In the genomic region with DNA sequence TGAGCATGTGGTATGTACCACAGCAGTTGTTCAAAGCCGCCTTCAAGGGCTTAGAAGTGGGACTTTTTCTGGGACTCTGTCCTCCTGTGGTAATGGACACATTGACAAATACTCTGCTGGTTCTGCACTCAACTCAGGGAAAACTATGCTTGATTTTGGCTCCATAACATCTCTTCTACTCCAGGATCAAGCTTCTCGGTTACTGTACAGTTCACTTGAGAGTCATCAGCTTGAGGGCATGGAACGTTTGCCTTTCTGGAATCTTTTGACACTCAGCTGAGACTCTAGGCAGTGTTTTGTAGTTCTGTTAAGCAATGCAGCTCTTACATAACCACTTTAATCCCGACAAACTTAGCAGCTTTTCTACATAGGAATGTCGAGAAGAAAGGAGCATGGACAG, we compare ENCODE assay signal across 14 mouse cellular contexts. TPM values are rescaled to one million over a fixed set of nuclear protein-coding genes. Genes with fewer than 3 reads are reported as not detected.
DNase-seq lines count a peak whose midpoint lies in the region; ATAC-seq and TF ChIP-seq lines count a peak whose summit lies in the region.
"Had no signal": no experiment of that assay in that cellular context is flagged by ENCODE, and none has a peak within 500 bp of the region (broad histone marks: within the 10 kb centered on the region; RNA-seq: fewer than 3 reads in every experiment).

No protein-coding gene starts in this region.

- no peak for ATAC-seq in kidney, embryonic 15.5 days (replicated peaks; ENCODE audit: low FRiP score)
- ATAC-seq: forebrain, postnatal 0 days had no signal

- H3K36me3 ChIP-seq in kidney, embryonic 15.5 days, result no peaks in the 10 kb centered on the region
- H3K36me3 ChIP-seq: G1E; limb, embryonic 10.5 days; midbrain, embryonic 12.5 days had no signal

- H3K9me3 ChIP-seq in kidney, embryonic 15.5 days (replicated peaks), result no peaks in the 10 kb centered on the region
- H3K9me3 ChIP-seq: G1E; limb, embryonic 10.5 days; midbrain, embryonic 12.5 days had no signal

- H3K27ac ChIP-seq in cerebellum, adult 2 months (ENCODE audit: insufficient read depth, low read length), result peak overlapping the region; percentile 76; the same call in 1 of the 2 replicates
- H3K27ac ChIP-seq in kidney, embryonic 15.5 days, result no peak overlapping the region
- H3K27ac ChIP-seq: limb, embryonic 10.5 days; midbrain, embryonic 12.5 days had no signal

- TF ChIP-seq POLR2A in cerebellum, adult 2 months (IDR thresholded peaks at IDR 0.05; ENCODE audit: borderline replicate concordance, insufficient read depth, low read length), result no peak

- H3K27me3 ChIP-seq in cerebellum, adult 2 months (ENCODE audit: control insufficient read depth, insufficient read depth, low read length), result no peaks in the 10 kb centered on the region
- H3K27me3 ChIP-seq in kidney, embryonic 15.5 days, result no peaks in the 10 kb centered on the region
- H3K27me3 ChIP-seq: midbrain, embryonic 12.5 days had no signal

- H3K9ac ChIP-seq in kidney, embryonic 15.5 days, result no peak overlapping the region
- H3K9ac ChIP-seq: forebrain, postnatal 0 days; lung, embryonic 14.5 days; midbrain, embryonic 12.5 days had no signal

- H3K4me2 ChIP-seq in kidney, embryonic 15.5 days, result no peak overlapping the region
- H3K4me2 ChIP-seq: lung, embryonic 14.5 days; midbrain, embryonic 12.5 days had no signal

- peak; percentile 22 to 23 for DNase-seq in cerebellum, adult 2 months
- no peak for DNase-seq in cerebellum, adult 9-10 months
- DNase-seq in kidney, adult 9 months, result peak; percentile 60
- peak; percentile 5 for DNase-seq in ZHBTc4 (ENCODE audit: low read depth, low spot score)
- DNase-seq in lung, postnatal 14 days, result peak; percentile 25
- DNase-seq in thymus, postnatal 25 days, result no peak
- no peak for DNase-seq in layer of hippocampus, postnatal 10 days (ENCODE audit: low spot score in 2 of 2)
- DNase-seq: forebrain, postnatal 0 days; lung, embryonic 14.5 days; spleen, adult 18-20 months had no signal

- peaks cover 10% of the 10 kb centered on the region; the same call in 1 of the 2 replicates for H3K4me1 ChIP-seq in cerebellum, adult 2 months (ENCODE audit: control insufficient read depth, insufficient read depth, low read length)
- peaks cover 2% of the 10 kb centered on the region; the same call in 1 of the 2 replicates for H3K4me1 ChIP-seq in kidney, embryonic 15.5 days

- 72% methylated on average over 5 of the region's 5 CpGs for WGBS in cerebellum, adult 2 months
- 77% methylated on average over 5 of the region's 5 CpGs for whole genome bisulfite sequencing in kidney, embryonic 15.5 days

- TF ChIP-seq CTCF in cerebellum, adult 2 months (IDR thresholded peaks at IDR 0.05; ENCODE audit: borderline replicate concordance, insufficient read depth, low read depth, low read length), result no peak

- H3K4me3 ChIP-seq in cerebellum, adult 2 months (replicated peaks; ENCODE audit: insufficient read depth, low read depth, low read length), result no peak overlapping the region
- H3K4me3 ChIP-seq in kidney, embryonic 15.5 days (replicated peaks), result no peak overlapping the region
- H3K4me3 ChIP-seq: limb, embryonic 10.5 days; midbrain, embryonic 12.5 days had no signal

RNA-seq across cellular contexts. Expression of a gene that starts 36.1 kb away (rescaled TPM):
- polyA plus RNA-seq in cerebellum, adult 2 months (2012; rRNA removed), result 22.1 and 25.2 TPM in 2 replicates
- 41.2 and 42.1 TPM in 2 replicates for polyA plus RNA-seq in kidney, embryonic 15.5 days (2015; fragmentation: Nextera tagmentation; extraction: Ambion mirVana)
- total RNA-seq in layer of hippocampus, postnatal 10 days (2021), result 100 to 1,000 TPM; 310 to 333 TPM

Comparison
In these comparisons a context has a peak if more than half of its experiments do, and no peak if none do; other contexts are left out.
1. DNase-seq: peak in cerebellum, adult 2 months (2 of 2), kidney, adult 9 months (single experiment), ZHBTc4 (single experiment) and lung, postnatal 14 days (single experiment); none in cerebellum, adult 9-10 months (single experiment), thymus, postnatal 25 days (single experiment) and layer of hippocampus, postnatal 10 days (0 of 2).